Mouse (Mus musculus) midbrain, embryonic 13.5 days (tissue): ENCODE measurements at regions not wholly inside any gene's neighbourhood (a gene's known extent, or its start where the extent isn't known, plus 50 kb on each side); places are given as distances from the start of the nearest gene placed in this dataset.
"Not testable (repeated sequence)": the region's sequence is repeated elsewhere in the genome, so short reads cannot be mapped to it uniquely, and the experiment has no call there.

Experiments used
- ATAC-seq: fragments of 200-750 bp; cut with Nextera tagmentation; 2 replicates; pipeline ENCODE4 v1.8.0; 2017; ENCODE audit warnings: mild to moderate bottlenecking, moderate TSS enrichment, moderate library complexity
- H3K27ac ChIP-seq: fragments of 300-500 bp; sonication (generic); 2 replicates; pipeline ENCODE4 v1.5.1; 2015; ENCODE audit warnings: inconsistent platforms, mild to moderate bottlenecking, moderate library complexity
- H3K27me3 ChIP-seq: fragments of 300-500 bp; sonication (generic); 2 replicates; pipeline ENCODE4 v1.6.1; 2015; ENCODE audit warnings: mild to moderate bottlenecking, inconsistent platforms
- H3K36me3 ChIP-seq: fragments of 300-500 bp; sonication (generic); 2 replicates; pipeline ENCODE4 v1.6.1; 2015; ENCODE audit warnings: mild to moderate bottlenecking, inconsistent platforms
- H3K4me1 ChIP-seq: fragments of 300-500 bp; sonication (generic); replicated peaks from 2 replicates; pipeline ENCODE4 v1.6.1; 2015; ENCODE audit warnings: inconsistent platforms
- H3K4me2 ChIP-seq: fragments of 300-500 bp; sonication (generic); replicated peaks from 2 replicates; pipeline ENCODE4 v1.6.1; 2015; ENCODE audit warnings: moderate library complexity, mild to moderate bottlenecking, inconsistent platforms
- H3K4me3 ChIP-seq: fragments of 300-500 bp; sonication (generic); replicated peaks from 2 replicates; pipeline ENCODE4 v1.5.1; 2015; ENCODE audit warnings: mild to moderate bottlenecking, inconsistent platforms
- H3K9ac ChIP-seq: fragments of 300-500 bp; sonication (generic); replicated peaks from 2 replicates; pipeline ENCODE4 v1.6.1; 2015; ENCODE audit warnings: mild to moderate bottlenecking, inconsistent platforms
- H3K9me3 ChIP-seq: fragments of 300-500 bp; sonication (generic); 2 replicates; pipeline ENCODE4 v1.6.1; 2016; ENCODE audit warnings: mild to moderate bottlenecking, inconsistent platforms
- WGBS: fragments of 180-500 bp; shearing (Covaris S2); methylation state at CpG from one replicate; pipeline ENCODE4 v1.1.7; 2015; 5-methylcytosine and 5-hydroxymethylcytosine counted together

- Histone ChIP-seq H3K27ac (no peak overlapping the region), H3K4me3 (no peak overlapping the region), H3K9me3 (no peaks in the 10 kb centered on the region), H3K27me3 (no peaks in the 10 kb centered on the region), H3K36me3 (no peaks in the 10 kb centered on the region), H3K4me2 (no peak overlapping the region), H3K4me1 (no peaks in the 10 kb centered on the region), H3K9ac (no peak overlapping the region)
- ATAC-seq: no peak
Observed at GRCm38 (mm10) chr12:47975868-47976267, 1157.1 kb upstream of the Nova1 start.

GRCm38 (mm10) chr12:47969655-47970054, 1150.9 kb upstream of the Nova1 start:
- 33% methylated on average over 2 of the region's 2 CpGs for WGBS
- Histone ChIP-seq H3K9me3 (no peaks in the 10 kb centered on the region), H3K4me2 (no peak overlapping the region), H3K27ac (no peak overlapping the region), H3K4me3 (no peak overlapping the region), H3K9ac (no peak overlapping the region), H3K36me3 (no peaks in the 10 kb centered on the region), H3K4me1 (no peaks in the 10 kb centered on the region), H3K27me3 (no peaks in the 10 kb centered on the region)
- ATAC-seq: no peak

GRCm38 (mm10) chr12:47954330-47954729, 1135.6 kb upstream of the Nova1 start:
- Histone ChIP-seq H3K4me1 (no peaks in the 10 kb centered on the region), H3K27ac (no peak overlapping the region), H3K36me3 (no peaks in the 10 kb centered on the region), H3K9ac (no peak overlapping the region), H3K9me3 (no peaks in the 10 kb centered on the region), H3K27me3 (no peaks in the 10 kb centered on the region), H3K4me2 (no peak overlapping the region), H3K4me3 (no peak overlapping the region)
- no peak for ATAC-seq
- WGBS: 87% methylated on average over 8 of the region's 8 CpGs

GRCm38 (mm10) chr12:47939491-47939890, 1120.8 kb upstream of the Nova1 start:
- H3K36me3 ChIP-seq, H3K27me3 ChIP-seq, H3K27ac ChIP-seq, H3K9me3 ChIP-seq, H3K9ac ChIP-seq, H3K4me1 ChIP-seq, H3K4me2 ChIP-seq, ATAC-seq, H3K4me3 ChIP-seq: not testable (repeated sequence)
- WGBS: 20% methylated on average over 2 of the region's 2 CpGs

- H3K9me3 ChIP-seq: no peaks in the 10 kb centered on the region
- no peak overlapping the region for H3K9ac ChIP-seq
- H3K4me2 ChIP-seq: no peak overlapping the region
- no peaks in the 10 kb centered on the region for H3K36me3 ChIP-seq
- no peak overlapping the region for H3K4me3 ChIP-seq
- 58% methylated on average over 2 of the region's 2 CpGs for WGBS
- ATAC-seq: no peak
- H3K27me3 ChIP-seq: no peaks in the 10 kb centered on the region
- H3K4me1 ChIP-seq: no peaks in the 10 kb centered on the region
- H3K27ac ChIP-seq: no peak overlapping the region
Observed at GRCm38 (mm10) chr12:47927007-47927406, 1108.3 kb upstream of the Nova1 start.
